Mouse (Mus musculus) limb, embryonic 13.5 days (tissue): Measurements from ENCODE around the gene Mgat2. TPM values are rescaled to one million over a fixed set of nuclear protein-coding genes. Genes with fewer than 3 reads are reported as not detected.
A peak's percentile ranks its signal among the peaks of the same experiment; 100 is the strongest.

ENCODE experiments used
- ATAC-seq: fragments of 200-750 bp; cut with Nextera tagmentation; 2 replicates; pipeline ENCODE4 v1.8.0; 2017; ENCODE audit warnings: low read depth, moderate number of reproducible peaks, moderate TSS enrichment; ENCODE audit not compliant: low FRiP score
- H3K27ac ChIP-seq: fragments of 300-500 bp; sonication (generic); 2 replicates; pipeline ENCODE4 v1.5.1; 2015; ENCODE audit warnings: inconsistent platforms, mild to moderate bottlenecking, moderate library complexity
- H3K27me3 ChIP-seq: fragments of 300-500 bp; sonication (generic); 2 replicates; pipeline ENCODE4 v1.6.1; 2015; ENCODE audit warnings: mild to moderate bottlenecking, inconsistent platforms
- H3K36me3 ChIP-seq: fragments of 300-500 bp; sonication (generic); 2 replicates; pipeline ENCODE4 v1.6.1; 2015; ENCODE audit warnings: inconsistent platforms, mild to moderate bottlenecking, moderate library complexity
- H3K4me1 ChIP-seq: fragments of 300-500 bp; sonication (generic); 2 replicates; pipeline ENCODE4 v1.6.1; 2015; ENCODE audit warnings: inconsistent platforms
- H3K4me2 ChIP-seq: fragments of 300-500 bp; sonication (generic); replicated peaks from 2 replicates; pipeline ENCODE4 v1.6.1; 2015; ENCODE audit warnings: inconsistent platforms, mild to moderate bottlenecking, moderate library complexity
- H3K4me3 ChIP-seq: fragments of 300-500 bp; sonication (generic); 2 replicates; pipeline ENCODE4 v1.5.1; 2015; ENCODE audit warnings: moderate library complexity, mild to moderate bottlenecking, inconsistent platforms
- H3K9ac ChIP-seq: fragments of 300-500 bp; sonication (generic); 2 replicates; pipeline ENCODE4 v1.6.1; 2015; ENCODE audit warnings: mild to moderate bottlenecking, inconsistent platforms
- H3K9me3 ChIP-seq: fragments of 300-500 bp; sonication (generic); 2 replicates; pipeline ENCODE4 v1.6.1; 2016; ENCODE audit warnings: inconsistent platforms
- WGBS: fragments of 180-500 bp; shearing (Covaris S2); methylation state at CpG from one replicate; pipeline ENCODE4 v1.1.7; 2015; 5-methylcytosine and 5-hydroxymethylcytosine counted together
- microRNA-seq: library from miRNA; unstranded; fragments of <30 nt; microRNA quantifications from one replicate; pipeline ENCODE4, GENCODE M21; 2016
- polyA plus RNA-seq: library from polyadenylated mRNA; unstranded; fragments of >200 nt; fragmentation: Nextera tagmentation; extraction: Ambion mirVana; gene quantifications from 2 replicates; pipeline ENCODE4 v1.2.1, GENCODE M21; 2015

The Mgat2 gene
- polyA plus RNA-seq, 1 experiment from 2014 or later: 48.2 TPM

GRCm38 (mm10) chr12:69227776-69228466, 44.0 kb downstream of the Mgat2 start, which contains the start of gene Pole2:
Gene Pole2 (minus strand): TSS chr12:69228195.
- ATAC-seq: peak; percentile 97
- Histone ChIP-seq H3K36me3 (peaks cover 23% of the 10 kb centered on the region), H3K9ac (peak within 1 kb of the TSS; percentile 65), H3K27me3 (no peaks in the 10 kb centered on the region), H3K4me3 (peak within 1 kb of the TSS; percentile 65), H3K27ac (peak within 1 kb of the TSS; percentile 89), H3K9me3 (no peaks in the 10 kb centered on the region), H3K4me1 (peaks cover 4% of the 10 kb centered on the region; the same call in 1 of the 2 replicates), H3K4me2 (peak within 1 kb of the TSS; percentile 59)
- 0% methylated on average over 37 of the region's 37 CpGs for WGBS

DNA sequence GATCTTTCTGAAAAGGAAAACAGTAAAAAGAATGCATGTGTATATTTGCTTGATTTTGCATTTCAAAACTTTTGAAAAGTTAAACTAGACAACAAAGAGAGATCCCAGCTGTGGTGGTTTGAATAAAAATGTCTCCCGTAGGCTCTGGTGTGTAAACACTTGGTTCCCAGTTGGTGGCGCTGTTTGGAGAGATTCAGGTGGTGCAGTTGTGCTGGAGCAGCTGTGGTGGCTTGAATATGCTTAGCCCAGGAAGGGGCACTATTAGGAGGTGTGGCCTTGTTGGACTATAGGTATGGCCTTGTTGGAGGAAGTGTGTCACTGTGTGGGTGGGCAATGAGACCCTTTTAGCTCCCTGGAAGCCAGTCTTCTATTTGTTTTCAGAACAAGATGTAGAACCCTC, 45.3 kb downstream of the Mgat2 start:
- WGBS: 66% methylated on average over 2 of the region's 2 CpGs
- H3K9me3 ChIP-seq: no peaks in the 10 kb centered on the region
- no peaks in the 10 kb centered on the region for H3K27me3 ChIP-seq
- H3K27ac ChIP-seq: no peak overlapping the region
- no peak overlapping the region for H3K9ac ChIP-seq
- no peak overlapping the region for H3K4me2 ChIP-seq
- H3K4me3 ChIP-seq: no peak overlapping the region
- H3K4me1 ChIP-seq: peaks cover 4% of the 10 kb centered on the region; the same call in 1 of the 2 replicates
- peaks cover 14% of the 10 kb centered on the region for H3K36me3 ChIP-seq
- no peak for ATAC-seq

- no peak for ATAC-seq
- Histone ChIP-seq H3K4me3 (no peak overlapping the region), H3K27ac (no peak overlapping the region)
Measured at GRCm38 (mm10) chr12:69235782-69236181, 51.8 kb downstream of the Mgat2 start.

More at GRCm38 (mm10) chr12:69235782-69236181, 51.8 kb downstream of the Mgat2 start:
- H3K9ac ChIP-seq: no peak overlapping the region
- no peaks in the 10 kb centered on the region for H3K27me3 ChIP-seq
- no peaks in the 10 kb centered on the region for H3K9me3 ChIP-seq
- H3K4me2 ChIP-seq: no peak overlapping the region
- H3K36me3 ChIP-seq: no peaks in the 10 kb centered on the region
- peaks cover 2% of the 10 kb centered on the region for H3K4me1 ChIP-seq
- 89% methylated on average over 6 of the region's 6 CpGs for WGBS

Small RNA genes within 50 kb of the gene (microRNA-seq; reads per million reads assigned to microRNA genes)
- not detected for gene Gm47287
- 0.70 reads per million for gene Gm47295

Other genes starting within 250 kb of the Mgat2 start
- 1,605 and 1,666 TPM in 2 replicates for gene Rps29, start 25.0 kb upstream of the Mgat2 start, polyA plus RNA-seq
- gene Lrr1, start 15.3 kb upstream of the Mgat2 start, polyA plus RNA-seq: 21.7 and 22.6 TPM in 2 replicates
- 515 and 534 TPM in 2 replicates for gene Rpl36al, start 74 bp upstream of the Mgat2 start, polyA plus RNA-seq
- gene Gm49383, start 12.9 kb downstream of the Mgat2 start, polyA plus RNA-seq: 38.7 and 40.4 TPM in 2 replicates
- gene Dnaaf2, start 14.3 kb downstream of the Mgat2 start, polyA plus RNA-seq: 10.4 and 11.4 TPM in 2 replicates
- gene Gm49384, start 20.1 kb downstream of the Mgat2 start, polyA plus RNA-seq: 31.8 and 32.1 TPM in 2 replicates
- 26.5 and 29.8 TPM in 2 replicates for gene Pole2, start 44.0 kb downstream of the Mgat2 start, polyA plus RNA-seq
- 6.5 and 9.6 TPM in 2 replicates for gene Klhdc1, start 57.0 kb downstream of the Mgat2 start, polyA plus RNA-seq
- gene Klhdc2, start 112.5 kb downstream of the Mgat2 start, polyA plus RNA-seq: 160 TPM in 2 replicates
- gene Nemf, start 173.0 kb downstream of the Mgat2 start, polyA plus RNA-seq: 103 and 108 TPM in 2 replicates
- 45.6 and 45.9 TPM in 2 replicates for gene Arf6, start 188.0 kb downstream of the Mgat2 start, polyA plus RNA-seq
- 1.0 and 1.4 TPM in 2 replicates for gene Gm9887, start 188.3 kb downstream of the Mgat2 start, polyA plus RNA-seq